Mouse (Mus musculus) hindbrain, postnatal 0 days (tissue): ENCODE measurements at regions not wholly inside any gene's neighbourhood (a gene's known extent, or its start where the extent isn't known, plus 50 kb on each side); places are given as distances from the start of the nearest gene placed in this dataset.

Experiments
- ATAC-seq: fragments of 200-750 bp; cut with Nextera tagmentation; 2 replicates; pipeline ENCODE4 v1.8.0; 2017; ENCODE audit warnings: mild to moderate bottlenecking, moderate TSS enrichment, moderate library complexity
- DNase-seq: peaks from one replicate; pipeline ENCODE4 v3.0.0-alpha.2; 2015; ENCODE audit warnings: low spot score
- H3K27ac ChIP-seq: fragments of 300-500 bp; sonication (generic); 2 replicates; pipeline ENCODE4 v1.5.1; 2014; ENCODE audit warnings: mild to moderate bottlenecking
- H3K27me3 ChIP-seq: fragments of 300-500 bp; sonication (generic); 2 replicates; pipeline ENCODE4 v1.6.1; 2014; ENCODE audit warnings: low read length, mixed read lengths; ENCODE audit not compliant: insufficient read depth
- H3K36me3 ChIP-seq: fragments of 300-500 bp; sonication (generic); 2 replicates; pipeline ENCODE4 v1.6.1; 2014; ENCODE audit warnings: low read length, mixed read lengths; ENCODE audit not compliant: insufficient read depth
- H3K4me1 ChIP-seq: fragments of 300-500 bp; sonication (generic); 2 replicates; pipeline ENCODE4 v1.6.1; 2014; ENCODE audit warnings: antibody characterized with exemption, low read length, mixed read lengths; ENCODE audit not compliant: insufficient read depth
- H3K4me2 ChIP-seq: fragments of 300-500 bp; sonication (generic); 2 replicates; pipeline ENCODE4 v1.6.1; 2014; ENCODE audit warnings: low read depth, mild to moderate bottlenecking, low read length, moderate library complexity, mixed read lengths
- H3K4me3 ChIP-seq: fragments of 300-500 bp; sonication (generic); 2 replicates; pipeline ENCODE4 v1.5.1; 2014; ENCODE audit warnings: low read length
- H3K9ac ChIP-seq: fragments of 300-500 bp; sonication (generic); replicated peaks from 2 replicates; pipeline ENCODE4 v1.6.1; 2014; ENCODE audit warnings: mild to moderate bottlenecking, low read length, moderate library complexity, mixed read lengths
- H3K9me3 ChIP-seq: fragments of 300-500 bp; sonication (generic); 2 replicates; pipeline ENCODE4 v1.6.1; 2016; ENCODE audit warnings: low read length, mixed read lengths
- CTCF ChIP-seq: IDR thresholded peaks from 2 replicates; pipeline ENCODE4 v1.5.1; 2016; ENCODE audit warnings: antibody characterized with exemption, control low read depth, low read depth
- whole genome bisulfite sequencing: fragments of 180-500 bp; shearing (Covaris S2); extraction: QIAGEN DNeasy Blood & Tissue Kit; methylation state at CpG from one replicate; pipeline ENCODE4 v1.1.7; 2014; 5-methylcytosine and 5-hydroxymethylcytosine counted together

- Histone ChIP-seq H3K27ac (no peak overlapping the region), H3K4me1 (no peaks in the 10 kb centered on the region), H3K36me3 (no peaks in the 10 kb centered on the region), H3K9ac (no peak overlapping the region), H3K4me2 (no peak overlapping the region), H3K4me3 (no peak overlapping the region), H3K27me3 (no peaks in the 10 kb centered on the region), H3K9me3 (no peaks in the 10 kb centered on the region)
- TF ChIP-seq CTCF: no peak
- WGBS: 64% methylated on average over 9 of the region's 9 CpGs
- ATAC-seq (no peak), DNase-seq (no peak)
Observed at GRCm38 (mm10) chr1:186909518-186910105, 57.6 kb upstream of the D1Pas1 start.

GRCm38 (mm10) chr1:186909073-186909472 is 58.1 kb upstream of the D1Pas1 start:
- no peak for DNase-seq

GRCm38 (mm10) chr1:186907409-186908170 is 59.6 kb upstream of the D1Pas1 start:
- 83% methylated on average over 10 of the region's 10 CpGs for WGBS
- no peak for TF ChIP-seq CTCF
- Histone ChIP-seq H3K4me3 (no peak overlapping the region), H3K9ac (no peak overlapping the region), H3K36me3 (no peaks in the 10 kb centered on the region), H3K27me3 (no peaks in the 10 kb centered on the region), H3K9me3 (no peaks in the 10 kb centered on the region), H3K4me1 (no peaks in the 10 kb centered on the region), H3K27ac (no peak overlapping the region), H3K4me2 (no peak overlapping the region)
- DNase-seq: no peak
- ATAC-seq: no peak

More at GRCm38 (mm10) chr1:186909073-186909472, 58.1 kb upstream of the D1Pas1 start:
- no peak for TF ChIP-seq CTCF
- Histone ChIP-seq H3K9ac (no peak overlapping the region), H3K27me3 (no peaks in the 10 kb centered on the region), H3K4me1 (no peaks in the 10 kb centered on the region), H3K36me3 (no peaks in the 10 kb centered on the region), H3K4me2 (no peak overlapping the region), H3K9me3 (no peaks in the 10 kb centered on the region), H3K4me3 (no peak overlapping the region), H3K27ac (no peak overlapping the region)
- 57% methylated on average over 9 of the region's 9 CpGs for WGBS
- ATAC-seq: no peak

- Histone ChIP-seq H3K27me3 (no peaks in the 10 kb centered on the region), H3K9ac (no peak overlapping the region), H3K4me2 (no peak overlapping the region), H3K9me3 (no peaks in the 10 kb centered on the region), H3K4me3 (no peak overlapping the region), H3K36me3 (no peaks in the 10 kb centered on the region), H3K4me1 (no peaks in the 10 kb centered on the region), H3K27ac (no peak overlapping the region)
- no peak for TF ChIP-seq CTCF
- ATAC-seq (no peak), DNase-seq (no peak)
- 91% methylated on average over 7 of the region's 7 CpGs for WGBS
Observed at GRCm38 (mm10) chr1:186905942-186906341, 61.3 kb upstream of the D1Pas1 start.

- no peak overlapping the region for H3K9ac ChIP-seq
- ATAC-seq (no peak), DNase-seq (no peak)
- WGBS: 75% methylated on average over 6 of the region's 6 CpGs
- no peaks in the 10 kb centered on the region for H3K27me3 ChIP-seq
- no peaks in the 10 kb centered on the region for H3K4me1 ChIP-seq
- no peak overlapping the region for H3K27ac ChIP-seq
- H3K9me3 ChIP-seq: no peaks in the 10 kb centered on the region
- no peaks in the 10 kb centered on the region for H3K36me3 ChIP-seq
- no peak for TF ChIP-seq CTCF
- no peak overlapping the region for H3K4me2 ChIP-seq
- H3K4me3 ChIP-seq: no peak overlapping the region
Observed at GRCm38 (mm10) chr1:186901548-186901947, 65.7 kb upstream of the D1Pas1 start.

- no peaks in the 10 kb centered on the region for H3K4me1 ChIP-seq
- peak; percentile 13 for DNase-seq
- no peak for TF ChIP-seq CTCF
- no peak overlapping the region for H3K27ac ChIP-seq
- no peaks in the 10 kb centered on the region for H3K36me3 ChIP-seq
- H3K27me3 ChIP-seq: no peaks in the 10 kb centered on the region
- ATAC-seq: no peak
- H3K9ac ChIP-seq: no peak overlapping the region
- H3K9me3 ChIP-seq: no peaks in the 10 kb centered on the region
- WGBS: 39% methylated on average over 8 of the region's 8 CpGs
- no peak overlapping the region for H3K4me2 ChIP-seq
- H3K4me3 ChIP-seq: no peak overlapping the region
Observed at GRCm38 (mm10) chr1:186898203-186898602, 69.0 kb upstream of the D1Pas1 start.

GRCm38 (mm10) chr1:186889584-186889852 is 77.7 kb upstream of the D1Pas1 start:
- no peaks in the 10 kb centered on the region for H3K27me3 ChIP-seq
- H3K4me2 ChIP-seq: no peak overlapping the region
- H3K4me1 ChIP-seq: no peaks in the 10 kb centered on the region
- no peaks in the 10 kb centered on the region for H3K9me3 ChIP-seq
- WGBS: 64% methylated on average over 5 of the region's 5 CpGs
- no peak for TF ChIP-seq CTCF
- DNase-seq (no peak), ATAC-seq (no peak)
- H3K27ac ChIP-seq: no peak overlapping the region
- H3K9ac ChIP-seq: no peak overlapping the region
- H3K4me3 ChIP-seq: no peak overlapping the region
- no peaks in the 10 kb centered on the region for H3K36me3 ChIP-seq
